Mouse (Mus musculus) embryonic facial prominence, embryonic 10.5 days (tissue): ENCODE measurements at regions not wholly inside any gene's neighbourhood (a gene's known extent, or its start where the extent isn't known, plus 50 kb on each side); places are given as distances from the start of the nearest gene placed in this dataset.

ENCODE experiments used
- DNase-seq: peaks from one replicate; pipeline ENCODE4 v3.0.0-alpha.2; 2017; ENCODE audit warnings: low spot score
- H3K27ac ChIP-seq: fragments of 300-500 bp; sonication (generic); replicated peaks from 2 replicates; pipeline ENCODE4 v1.5.1; 2016; ENCODE audit warnings: mild to moderate bottlenecking
- H3K27me3 ChIP-seq: fragments of 300-500 bp; sonication (generic); replicated peaks from 2 replicates; pipeline ENCODE4 v1.6.1; 2016; ENCODE audit warnings: low read depth, mild to moderate bottlenecking; ENCODE audit not compliant: poor library complexity, severe bottlenecking
- H3K36me3 ChIP-seq: fragments of 300-500 bp; sonication (generic); replicated peaks from 2 replicates; pipeline ENCODE4 v1.6.1; 2016; ENCODE audit warnings: mild to moderate bottlenecking, moderate library complexity
- H3K4me1 ChIP-seq: fragments of 300-500 bp; sonication (generic); 2 replicates; pipeline ENCODE4 v1.6.1; 2016
- H3K4me3 ChIP-seq: fragments of 300-500 bp; sonication (generic); 2 replicates; pipeline ENCODE4 v1.5.1; 2016; ENCODE audit warnings: mild to moderate bottlenecking, moderate library complexity
- H3K9me3 ChIP-seq: fragments of 300-500 bp; sonication (generic); 2 replicates; pipeline ENCODE4 v1.6.1; 2016; ENCODE audit warnings: mild to moderate bottlenecking
- WGBS: fragments of 180-500 bp; shearing (Covaris S2); methylation state at CpG from one replicate; pipeline ENCODE4 v1.1.7; 2016; 5-methylcytosine and 5-hydroxymethylcytosine counted together

- Histone ChIP-seq H3K4me3 (no peak overlapping the region), H3K27me3 (peaks cover 83% of the 10 kb centered on the region), H3K36me3 (no peaks in the 10 kb centered on the region), H3K9me3 (no peaks in the 10 kb centered on the region), H3K27ac (no peak overlapping the region), H3K4me1 (no peaks in the 10 kb centered on the region)
- DNase-seq, result no peak
- 49% methylated on average over 3 of the region's 3 CpGs for WGBS
These were observed 55.7 kb upstream of the Egfl6 start for GRCm38 (mm10) chrX:166641256-166641655.

GRCm38 (mm10) chrX:166640258-166640657, 54.7 kb upstream of the Egfl6 start:
- Histone ChIP-seq H3K27ac (no peak overlapping the region), H3K4me1 (no peaks in the 10 kb centered on the region), H3K4me3 (no peak overlapping the region), H3K9me3 (no peaks in the 10 kb centered on the region), H3K27me3 (peaks cover 81% of the 10 kb centered on the region), H3K36me3 (no peaks in the 10 kb centered on the region)
- DNase-seq, result no peak
- 77% methylated on average over 1 of the region's 1 CpGs for WGBS
